Mouse (Mus musculus) activated CD4-positive, CD25-positive, alpha-beta regulatory T cell, adult 4 months (primary cell): ENCODE data around the gene Gm10720. TPM values are rescaled to one million over a fixed set of nuclear protein-coding genes. Genes with fewer than 3 reads are reported as not detected.
"Not testable (repeated sequence)": the region's sequence is repeated elsewhere in the genome, so short reads cannot be mapped to it uniquely, and the experiment has no call there.

Source experiments
- ATAC-seq: one replicate; pipeline ENCODE4 v1.8.0; 2017
- polyA plus RNA-seq, 2 experiments: library from polyadenylated mRNA; unstranded; fragments of 100-300 nt; shearing (Covaris generic); gene quantifications; one replicate each; pipeline ENCODE4 v1.2.1; 2017

Gene Gm10720
- polyA plus RNA-seq, 2 experiments from 2014 or later = not detected

GRCm38 (mm10) chr9:3025653-3026052 is 10.2 kb downstream of the Gm10720 start:
- not testable (repeated sequence) for ATAC-seq

DNA sequence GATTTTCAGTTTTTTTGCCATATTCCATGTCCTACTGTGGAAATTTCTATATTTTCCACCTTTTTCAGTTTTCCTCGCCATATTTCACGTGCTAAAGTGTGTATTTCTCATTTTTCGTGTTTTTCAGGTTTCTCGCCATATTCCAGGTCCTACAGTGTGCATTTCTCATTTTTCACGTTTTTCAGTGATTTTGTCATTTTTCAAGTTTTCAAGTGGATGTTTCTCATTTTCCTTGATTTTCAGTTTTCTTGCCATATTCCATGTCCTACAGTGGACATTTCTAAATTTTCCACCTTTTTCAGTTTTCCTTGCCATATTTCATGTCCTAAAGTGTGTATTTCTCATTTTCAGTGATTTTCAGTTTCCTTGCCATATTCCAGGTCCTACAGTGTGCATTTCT is 10.7 kb downstream of the Gm10720 start:
- ATAC-seq = not testable (repeated sequence)

- ATAC-seq = not testable (repeated sequence)
Measured at GRCm38 (mm10) chr9:3026741-3027140, 11.3 kb downstream of the Gm10720 start.

GRCm38 (mm10) chr9:3027200-3027599 is 11.7 kb downstream of the Gm10720 start:
- not testable (repeated sequence) for ATAC-seq

GRCm38 (mm10) chr9:3029276-3030000 is 14.0 kb downstream of the Gm10720 start:
- ATAC-seq = not testable (repeated sequence)

- not testable (repeated sequence) for ATAC-seq
Measured at GRCm38 (mm10) chr9:3030677-3031318, 15.3 kb downstream of the Gm10720 start.

- not testable (repeated sequence) for ATAC-seq
Measured at GRCm38 (mm10) chr9:3034299-3034698, 18.8 kb downstream of the Gm10720 start, which contains the start of gene Gm17535. Gene Gm17535 (plus strand): TSS chr9:3034599.

- not testable (repeated sequence) for ATAC-seq
Measured at GRCm38 (mm10) chr9:3036577-3036976, 21.1 kb downstream of the Gm10720 start, which contains the start of gene Gm10715. Gene Gm10715 (plus strand): TSS chr9:3036877.

GRCm38 (mm10) chr9:3038161-3038560 is 22.7 kb downstream of the Gm10720 start:
- ATAC-seq = not testable (repeated sequence)

Other genes with a start within 250 kb of the Gm10720 start
- gene Gm10722, start 14.7 kb upstream of the Gm10720 start, polyA plus RNA-seq = under 1 TPM in 1 of 2 experiments, not detected in 1; 0.67 TPM
- gene Gm11168, start 12.3 kb upstream of the Gm10720 start, polyA plus RNA-seq = 1 to 10 TPM in 1 of 2 experiments, not detected in 1; 1.2 TPM
- 1 to 10 TPM in 1 of 2 experiments, not detected in 1; 1.1 TPM for gene Gm10721, start 2.5 kb upstream of the Gm10720 start, polyA plus RNA-seq
- 1 to 10 TPM in 1 of 2 experiments, not detected in 1; 1.1 TPM for gene Gm10719, start 1.8 kb downstream of the Gm10720 start, polyA plus RNA-seq
- gene Gm10718, start 7.9 kb downstream of the Gm10720 start, polyA plus RNA-seq = not detected
- 1 to 10 TPM; 3.1 to 7.4 TPM for gene Gm10717, start 9.8 kb downstream of the Gm10720 start, polyA plus RNA-seq
- under 1 TPM in 1 of 2 experiments, not detected in 1; 0.65 TPM for gene Gm17535, start 18.9 kb downstream of the Gm10720 start, polyA plus RNA-seq
- gene Gm10715, start 21.2 kb downstream of the Gm10720 start, polyA plus RNA-seq = under 1 TPM in 1 of 2 experiments, not detected in 1; 0.85 TPM